Mouse (Mus musculus) heart, embryonic 16.5 days (tissue): ENCODE data around the gene Apom. TPM values are rescaled to one million over a fixed set of nuclear protein-coding genes. Genes with fewer than 3 reads are reported as not detected.

ENCODE experiments used
- ATAC-seq: fragments of 200-750 bp; cut with Nextera tagmentation; replicated peaks from 2 replicates; pipeline ENCODE4 v1.8.0; 2017; ENCODE audit warnings: moderate number of reproducible peaks; ENCODE audit not compliant: insufficient read depth, low FRiP score; ENCODE audit errors: extremely low read depth
- H3K27ac ChIP-seq: fragments of 300-500 bp; sonication (generic); 2 replicates; pipeline ENCODE4 v1.5.1; 2014; ENCODE audit warnings: mild to moderate bottlenecking, low read length, control low read depth, moderate library complexity
- H3K27me3 ChIP-seq: fragments of 300-500 bp; sonication (generic); 2 replicates; pipeline ENCODE4 v1.6.1; 2014; ENCODE audit warnings: low read length, mixed read lengths; ENCODE audit not compliant: control insufficient read depth, insufficient read depth
- H3K36me3 ChIP-seq: fragments of 300-500 bp; sonication (generic); 2 replicates; pipeline ENCODE4 v1.6.1; 2014; ENCODE audit not compliant: control insufficient read depth, insufficient read depth
- H3K4me1 ChIP-seq: fragments of 300-500 bp; sonication (generic); 2 replicates; pipeline ENCODE4 v1.6.1; 2014; ENCODE audit warnings: low read length, mixed read lengths; ENCODE audit not compliant: control insufficient read depth, insufficient read depth
- H3K4me2 ChIP-seq: fragments of 300-500 bp; sonication (generic); 2 replicates; pipeline ENCODE4 v1.6.1; 2014; ENCODE audit warnings: low read depth, mild to moderate bottlenecking, control low read depth, low read length
- H3K4me3 ChIP-seq: fragments of 300-500 bp; sonication (generic); 2 replicates; pipeline ENCODE4 v1.5.1; 2014; ENCODE audit warnings: mild to moderate bottlenecking, control low read depth, low read length
- H3K9ac ChIP-seq: fragments of 300-500 bp; sonication (generic); 2 replicates; pipeline ENCODE4 v1.6.1; 2014; ENCODE audit warnings: low read length, control low read depth
- H3K9me3 ChIP-seq: fragments of 300-500 bp; sonication (generic); replicated peaks from 2 replicates; pipeline ENCODE4 v1.6.1; 2016; ENCODE audit warnings: low read length; ENCODE audit not compliant: control insufficient read depth
- WGBS: fragments of 180-500 bp; shearing (Covaris S2); extraction: QIAGEN DNeasy Blood & Tissue Kit; methylation state at CpG from one replicate; pipeline ENCODE4 v1.1.7; 2014; 5-methylcytosine and 5-hydroxymethylcytosine counted together
- polyA plus RNA-seq: library from polyadenylated mRNA; unstranded; fragments of >200 nt; fragmentation: Nextera tagmentation; extraction: Ambion mirVana; gene quantifications from 2 replicates; pipeline ENCODE4 v1.2.1, GENCODE M21; 2015

Gene Apom
- polyA plus RNA-seq, 1 experiment from 2014 or later: 0.60 TPM

- Histone ChIP-seq H3K36me3 (peaks cover 47% of the 10 kb centered on the region), H3K4me2 (no peak overlapping the region), H3K9me3 (no peaks in the 10 kb centered on the region), H3K4me1 (no peaks in the 10 kb centered on the region), H3K9ac (no peak overlapping the region), H3K27me3 (no peaks in the 10 kb centered on the region), H3K27ac (no peak overlapping the region), H3K4me3 (no peak overlapping the region)
- WGBS: 89% methylated on average over 12 of the region's 12 CpGs
- no peak for ATAC-seq
These were observed 34.6 kb downstream of the Apom start for GRCm38 (mm10) chr17:35097164-35097655.

- no peak overlapping the region for H3K4me2 ChIP-seq
- no peak for ATAC-seq
- peaks cover 45% of the 10 kb centered on the region for H3K36me3 ChIP-seq
- no peaks in the 10 kb centered on the region for H3K27me3 ChIP-seq
- no peak overlapping the region for H3K4me3 ChIP-seq
- no peaks in the 10 kb centered on the region for H3K4me1 ChIP-seq
- H3K9ac ChIP-seq: no peak overlapping the region; the same call in 1 of the 2 replicates
- WGBS: 89% methylated on average over 12 of the region's 12 CpGs
- no peaks in the 10 kb centered on the region for H3K9me3 ChIP-seq
- no peak overlapping the region for H3K27ac ChIP-seq
These were observed 35.3 kb downstream of the Apom start for GRCm38 (mm10) chr17:35096597-35096996.

- Histone ChIP-seq H3K4me3 (no peak overlapping the region), H3K4me2 (no peak overlapping the region), H3K4me1 (peaks cover 9% of the 10 kb centered on the region), H3K9ac (no peak overlapping the region), H3K27me3 (no peaks in the 10 kb centered on the region), H3K27ac (no peak overlapping the region), H3K9me3 (no peaks in the 10 kb centered on the region), H3K36me3 (peaks cover 34% of the 10 kb centered on the region)
- ATAC-seq: no peak
- 74% methylated on average over 15 of the region's 15 CpGs for WGBS
These were observed 37.1 kb downstream of the Apom start for GRCm38 (mm10) chr17:35094475-35095365.

GRCm38 (mm10) chr17:35092403-35093198 lies 39.2 kb downstream of the Apom start:
- Histone ChIP-seq H3K4me1 (peaks cover 9% of the 10 kb centered on the region), H3K27me3 (no peaks in the 10 kb centered on the region), H3K27ac (no peak overlapping the region), H3K9ac (no peak overlapping the region), H3K9me3 (no peaks in the 10 kb centered on the region), H3K4me2 (no peak overlapping the region), H3K4me3 (no peak overlapping the region), H3K36me3 (peaks cover 23% of the 10 kb centered on the region)
- ATAC-seq: no peak
- WGBS: 86% methylated on average over 14 of the region's 14 CpGs

- WGBS: 54% methylated on average over 8 of the region's 8 CpGs
- H3K27ac ChIP-seq: peak overlapping the region; percentile 98
- peaks cover 9% of the 10 kb centered on the region for H3K4me1 ChIP-seq
- peak overlapping the region; percentile 78 for H3K4me3 ChIP-seq
- H3K4me2 ChIP-seq: peak overlapping the region; percentile 86
- ATAC-seq: no peak
- no peaks in the 10 kb centered on the region for H3K9me3 ChIP-seq
- H3K27me3 ChIP-seq: no peaks in the 10 kb centered on the region
- peaks cover 14% of the 10 kb centered on the region; the same call in 1 of the 2 replicates for H3K36me3 ChIP-seq
- peak overlapping the region; percentile 94 for H3K9ac ChIP-seq
These were observed 41.5 kb downstream of the Apom start for GRCm38 (mm10) chr17:35090166-35090932.

- Histone ChIP-seq H3K27me3 (no peaks in the 10 kb centered on the region), H3K9me3 (no peaks in the 10 kb centered on the region), H3K27ac (peak within 1 kb of the TSS; percentile 98), H3K9ac (peak within 1 kb of the TSS; percentile 94), H3K4me3 (peak within 1 kb of the TSS; percentile 78), H3K4me1 (peaks cover 9% of the 10 kb centered on the region), H3K36me3 (peaks cover 14% of the 10 kb centered on the region; the same call in 1 of the 2 replicates), H3K4me2 (peak within 1 kb of the TSS; percentile 86)
- peak; percentile 99 for ATAC-seq
- WGBS: 3% methylated on average over 67 of the region's 67 CpGs
These were observed 42.8 kb downstream of the Apom start, which contains the start of gene Abhd16a for GRCm38 (mm10) chr17:35088825-35089644. Abhd16a (plus strand) TSS chr17:35089263.

GRCm38 (mm10) chr17:35088151-35088550 lies 43.7 kb downstream of the Apom start:
- Histone ChIP-seq H3K27ac (no peak overlapping the region), H3K9ac (no peak overlapping the region), H3K4me1 (peaks cover 9% of the 10 kb centered on the region), H3K4me3 (no peak overlapping the region), H3K9me3 (no peaks in the 10 kb centered on the region), H3K4me2 (no peak overlapping the region), H3K36me3 (peaks cover 12% of the 10 kb centered on the region; the same call in 1 of the 2 replicates), H3K27me3 (no peaks in the 10 kb centered on the region)
- ATAC-seq: no peak
- 42% methylated on average over 2 of the region's 2 CpGs for WGBS
